Mouse (Mus musculus) CD8-positive naive resting alpha-beta T cell, adult 2 months (primary cell): Measurements from ENCODE around the gene Snu13.

Experiments used
- DNase-seq, 2 experiments: peaks; one replicate each; pipeline ENCODE4 v3.0.0; 2022; ENCODE audit warnings: low read depth in 2 of 2, low spot score in 2 of 2

Snu13 gene

GRCm38 (mm10) chr15:82047080-82047883 lies at the start of gene Snu13:
Gene Snu13, minus strand, starts transcription at chr15:82047598.
- peak; percentile 87 to 91 for DNase-seq

GRCm38 (mm10) chr15:82091061-82091460 lies 43.7 kb upstream of the Snu13 start:
- DNase-seq, result no peak

- no peak for DNase-seq
Observed at GRCm38 (mm10) chr15:82087266-82087665, 39.9 kb upstream of the Snu13 start.

GRCm38 (mm10) chr15:82086131-82086530 lies 38.7 kb upstream of the Snu13 start:
- DNase-seq, result no peak

- no peak for DNase-seq
Observed at GRCm38 (mm10) chr15:82085606-82086005, 38.2 kb upstream of the Snu13 start.

GRCm38 (mm10) chr15:82081161-82081560 lies 33.8 kb upstream of the Snu13 start:
- peak in 1 of 2 experiments; percentile 3 for DNase-seq

GRCm38 (mm10) chr15:82079883-82080282 lies 32.5 kb upstream of the Snu13 start:
- DNase-seq, result no peak

- DNase-seq, result no peak
Observed at GRCm38 (mm10) chr15:82073490-82073889, 26.1 kb upstream of the Snu13 start.

GRCm38 (mm10) chr15:82071816-82072469 lies 24.5 kb upstream of the Snu13 start:
- DNase-seq, result no peak

GRCm38 (mm10) chr15:82069898-82070297 lies 22.5 kb upstream of the Snu13 start, which contains the start of gene Mei1:
Gene Mei1, plus strand, starts transcription at chr15:82069996.
- no peak for DNase-seq

GRCm38 (mm10) chr15:82065511-82065910 lies 18.1 kb upstream of the Snu13 start:
- peak; percentile 49 to 62 for DNase-seq

- no peak for DNase-seq
Observed at GRCm38 (mm10) chr15:82063909-82064308, 16.5 kb upstream of the Snu13 start.

GRCm38 (mm10) chr15:82058719-82059201 lies 11.4 kb upstream of the Snu13 start, which contains the start of gene 4930407I10Rik:
Gene 4930407I10Rik, plus strand, starts transcription at chr15:82059151.
- DNase-seq, result no peak

GRCm38 (mm10) chr15:82052544-82052943 lies 5.1 kb upstream of the Snu13 start:
- DNase-seq, result no peak

- DNase-seq, result no peak
Observed at GRCm38 (mm10) chr15:82046246-82046891, 1.0 kb downstream of the Snu13 start.

GRCm38 (mm10) chr15:82044166-82044784 lies 3.1 kb downstream of the Snu13 start:
- DNase-seq, result peak in 1 of 2 experiments; percentile 28

GRCm38 (mm10) chr15:82040650-82041049 lies 6.7 kb downstream of the Snu13 start:
- DNase-seq, result peak; percentile 45 to 57

GRCm38 (mm10) chr15:82035904-82036689 lies 11.3 kb downstream of the Snu13 start:
- DNase-seq, result peak in 1 of 2 experiments; percentile 50

- no peak for DNase-seq
Observed at GRCm38 (mm10) chr15:82033762-82034161, 13.6 kb downstream of the Snu13 start, which contains the start of gene Desi1. Gene Desi1, minus strand, starts transcription at chr15:82033862.

- DNase-seq, result no peak
Observed at GRCm38 (mm10) chr15:82032386-82032785, 15.0 kb downstream of the Snu13 start.
